Mouse (Mus musculus) NIH3T3 (cell line): ENCODE data around the gene Prkag2.

ENCODE experiments used
- DNase-seq: peaks from one replicate; pipeline ENCODE4 v3.0.0-alpha.2; 2012; ENCODE audit warnings: low read depth

The Prkag2 gene

GRCm38 (mm10) chr5:24967898-24968535, 132.4 kb downstream of the Prkag2 start:
- DNase-seq, result no peak

- DNase-seq, result no peak
Observed at GRCm38 (mm10) chr5:24963776-24964175, 136.7 kb downstream of the Prkag2 start.

- DNase-seq, result no peak
Observed at GRCm38 (mm10) chr5:24960791-24961190, 139.7 kb downstream of the Prkag2 start.

- no peak for DNase-seq
Observed at GRCm38 (mm10) chr5:24959758-24960157, 140.7 kb downstream of the Prkag2 start.

GRCm38 (mm10) chr5:24958596-24958995, 141.8 kb downstream of the Prkag2 start:
- DNase-seq, result no peak

- DNase-seq, result no peak
Observed at GRCm38 (mm10) chr5:24956891-24957290, 143.6 kb downstream of the Prkag2 start.

- no peak for DNase-seq
Observed at GRCm38 (mm10) chr5:24952842-24953741, 147.3 kb downstream of the Prkag2 start.

- DNase-seq, result no peak
Observed at GRCm38 (mm10) chr5:24952212-24952611, 148.2 kb downstream of the Prkag2 start.

GRCm38 (mm10) chr5:24950891-24951574, 149.4 kb downstream of the Prkag2 start:
- DNase-seq, result no peak

GRCm38 (mm10) chr5:24950039-24950438, 150.4 kb downstream of the Prkag2 start:
- DNase-seq, result no peak

- peak; percentile 58 for DNase-seq
Observed at GRCm38 (mm10) chr5:24938046-24938822, 162.2 kb downstream of the Prkag2 start.

- DNase-seq, result no peak
Observed at GRCm38 (mm10) chr5:24936451-24936850, 164.0 kb downstream of the Prkag2 start.

- no peak for DNase-seq
Observed at GRCm38 (mm10) chr5:24935446-24935845, 165.0 kb downstream of the Prkag2 start.

GRCm38 (mm10) chr5:24933760-24934159, 166.7 kb downstream of the Prkag2 start:
- DNase-seq, result peak; percentile 17

GRCm38 (mm10) chr5:24931578-24932185, 168.8 kb downstream of the Prkag2 start:
- no peak for DNase-seq

GRCm38 (mm10) chr5:24930831-24931577, 169.4 kb downstream of the Prkag2 start:
- no peak for DNase-seq

- DNase-seq, result no peak
Observed at GRCm38 (mm10) chr5:24928816-24929215, 171.6 kb downstream of the Prkag2 start.

- DNase-seq, result no peak
Observed at GRCm38 (mm10) chr5:24927706-24928105, 172.7 kb downstream of the Prkag2 start.

- no peak for DNase-seq
Observed at GRCm38 (mm10) chr5:24919155-24919554, 181.3 kb downstream of the Prkag2 start.

- no peak for DNase-seq
Observed at GRCm38 (mm10) chr5:24916511-24916910, 183.9 kb downstream of the Prkag2 start.

GRCm38 (mm10) chr5:24915119-24915518, 185.3 kb downstream of the Prkag2 start:
- DNase-seq, result no peak
